7 mouse cellular contexts compared by ENCODE assay signal in the genomic region with DNA sequence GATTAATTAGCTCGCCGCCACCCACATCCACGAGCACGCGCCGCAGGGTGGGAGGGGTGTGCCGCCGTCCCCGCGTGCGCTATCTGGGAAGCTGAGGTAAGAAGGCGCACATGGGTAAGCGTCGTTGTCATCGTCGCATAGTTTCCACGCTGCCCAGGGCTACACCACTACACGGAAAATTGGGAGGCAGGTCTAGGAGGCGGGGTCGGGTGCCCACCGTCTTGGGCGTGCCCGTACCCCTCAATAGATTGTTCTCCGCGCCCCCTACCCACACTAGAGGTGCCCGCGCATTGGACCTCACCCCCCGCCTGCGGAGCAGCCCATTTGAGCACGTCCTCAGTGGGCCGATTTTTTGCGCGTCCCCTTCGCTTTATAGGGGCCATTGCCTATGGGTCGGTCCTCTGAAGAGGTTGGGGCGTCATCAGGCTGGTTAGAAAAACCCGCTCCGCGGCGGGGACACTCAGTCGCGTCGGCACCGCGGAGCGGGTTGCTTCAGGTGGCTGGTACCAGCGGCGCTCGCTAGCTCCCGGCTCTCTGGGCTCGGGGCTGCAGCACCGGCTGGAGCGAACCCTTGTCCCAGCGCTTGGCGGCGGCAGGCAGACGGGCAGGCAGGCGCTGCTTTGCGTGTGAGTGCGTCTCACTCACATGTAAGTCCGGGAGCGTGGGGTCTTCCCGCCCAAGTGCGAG. TPM values are rescaled to one million over a fixed set of nuclear protein-coding genes. Genes with fewer than 3 reads are reported as not detected.
A peak's percentile ranks its signal among the peaks of the same experiment; 100 is the strongest.
DNase-seq lines count a peak whose midpoint lies in the region; ATAC-seq lines count a peak whose summit lies in the region.

No protein-coding gene starts in this region.

- ATAC-seq in midbrain, embryonic 12.5 days (ENCODE audit: low FRiP score, low read depth) = peak; percentile 33

- H3K27me3 ChIP-seq in limb, embryonic 10.5 days (ENCODE audit: low read depth, poor library complexity, severe bottlenecking) = no peaks in the 10 kb centered on the region
- H3K27me3 ChIP-seq in midbrain, embryonic 12.5 days = peaks cover 13% of the 10 kb centered on the region; the same call in 1 of the 2 replicates

- WGBS in limb, embryonic 10.5 days = 54% methylated on average over 64 of the region's 64 CpGs
- WGBS in midbrain, embryonic 12.5 days = 62% methylated on average over 64 of the region's 64 CpGs

- H3K27ac ChIP-seq in limb, embryonic 10.5 days = peak overlapping the region; percentile 100
- H3K27ac ChIP-seq in midbrain, embryonic 12.5 days (replicated peaks) = peak overlapping the region; percentile 54; the same call in 1 of the 2 replicates

- peak; percentile 90 for DNase-seq in ZHBTc4 (ENCODE audit: low read depth, low spot score)
- peak; percentile 79 to 84 for DNase-seq in cerebellum, postnatal 14 days
- DNase-seq in frontal cortex, postnatal 25 days (ENCODE audit: low spot score in 2 of 2) = peak; percentile 48 to 57
- DNase-seq in induced T-regulatory cell, adult 2 months (ENCODE audit: low read depth) = peak; percentile 90
- DNase-seq in limb, embryonic 10.5 days (ENCODE audit: low spot score) = peak; percentile 73
- peak; percentile 67 for DNase-seq in spleen, adult 12 weeks (ENCODE audit: low spot score)

- peaks cover 26% of the 10 kb centered on the region for H3K4me1 ChIP-seq in limb, embryonic 10.5 days
- H3K4me1 ChIP-seq in midbrain, embryonic 12.5 days = peaks cover 23% of the 10 kb centered on the region

- H3K9me3 ChIP-seq in limb, embryonic 10.5 days (replicated peaks) = 0 out of 2 replicates have a peak, but pooled peaks cover 3% of the 10 kb centered on the region
- H3K9me3 ChIP-seq in midbrain, embryonic 12.5 days = no peaks in the 10 kb centered on the region

- H3K4me2 ChIP-seq in midbrain, embryonic 12.5 days (replicated peaks) = peak overlapping the region; percentile 68

- peaks cover 16% of the 10 kb centered on the region; the same call in 1 of the 2 replicates for H3K36me3 ChIP-seq in limb, embryonic 10.5 days
- no peaks in the 10 kb centered on the region for H3K36me3 ChIP-seq in midbrain, embryonic 12.5 days

- peak overlapping the region; percentile 98 for H3K4me3 ChIP-seq in limb, embryonic 10.5 days
- peak overlapping the region; percentile 95 for H3K4me3 ChIP-seq in midbrain, embryonic 12.5 days

- H3K9ac ChIP-seq in midbrain, embryonic 12.5 days (replicated peaks) = peak overlapping the region; percentile 51

RNA-seq across cellular contexts. Expression of a gene that starts 19.1 kb away (rescaled TPM):
- polyA plus RNA-seq in limb, embryonic 10.5 days (2016; fragmentation: Nextera tagmentation; extraction: Ambion mirVana) = 14.9 and 15.2 TPM in 2 replicates
- polyA plus RNA-seq in midbrain, embryonic 12.5 days (2016; fragmentation: Nextera tagmentation; extraction: Ambion mirVana) = 7.4 and 8.8 TPM in 2 replicates

RNA-seq across cellular contexts. Expression of a gene that starts 43.3 kb away (rescaled TPM):
- polyA plus RNA-seq in limb, embryonic 10.5 days (2016; fragmentation: Nextera tagmentation; extraction: Ambion mirVana) = 1,045 and 1,269 TPM in 2 replicates
- 1,415 and 1,424 TPM in 2 replicates for polyA plus RNA-seq in midbrain, embryonic 12.5 days (2016; fragmentation: Nextera tagmentation; extraction: Ambion mirVana)

Comparison
In these comparisons a context has a peak if more than half of its experiments do, and no peak if none do; other contexts are left out.
1. Peak in every context shown above with its lines: DNase-seq, ATAC-seq, H3K4me3 ChIP-seq and H3K27ac ChIP-seq.